Comparison of ENCODE assay signal across 29 mouse cellular contexts in genomic region chr1:134341641-134342277, GRCm38 (mm10). TPM values are rescaled to one million over a fixed set of nuclear protein-coding genes. Genes with fewer than 3 reads are reported as not detected.
DNase-seq lines count a peak whose midpoint lies in the region; ATAC-seq lines count a peak whose summit lies in the region.
"Had no signal": no experiment of that assay in that cellular context is flagged by ENCODE, and none has a peak within 500 bp of the region (broad histone marks: within the 10 kb centered on the region; RNA-seq: fewer than 3 reads in every experiment).

No protein-coding gene starts in this region.

- H3K9ac ChIP-seq in heart, embryonic 11.5 days (ENCODE audit: low read depth, low read length) = peak overlapping the region; percentile 31; the same call in 1 of the 2 replicates
- no peak overlapping the region for H3K9ac ChIP-seq in hindbrain, embryonic 16.5 days (ENCODE audit: low read depth, low read length)
- no peak overlapping the region for H3K9ac ChIP-seq in hindbrain, embryonic 14.5 days
- no peak overlapping the region for H3K9ac ChIP-seq in embryonic facial prominence, embryonic 15.5 days
- H3K9ac ChIP-seq: embryonic facial prominence, embryonic 13.5 days; forebrain, embryonic 15.5 days; hindbrain, embryonic 13.5 days; limb, embryonic 15.5 days; liver, embryonic 15.5 days; neural tube, embryonic 13.5 days had no signal

- DNase-seq in cerebellum, adult 11-12 months = peak; percentile 41
- no peak for DNase-seq in heart, postnatal 25 days (ENCODE audit: low spot score)
- DNase-seq in hindbrain, embryonic 14.5 days (ENCODE audit: low spot score) = no peak
- no peak for DNase-seq in adipocyte (ENCODE audit: low spot score)
- DNase-seq: adrenal gland, postnatal 14 days; thymus, adult 18-20 months; thymus, postnatal 4 days had no signal

- no peak overlapping the region for H3K4me3 ChIP-seq in heart, embryonic 11.5 days (ENCODE audit: low read depth, low read length)
- H3K4me3 ChIP-seq in hindbrain, embryonic 16.5 days (ENCODE audit: low read length) = no peak overlapping the region
- H3K4me3 ChIP-seq in hindbrain, embryonic 14.5 days (replicated peaks; ENCODE audit: low read length) = no peak overlapping the region
- H3K4me3 ChIP-seq in embryonic facial prominence, embryonic 15.5 days (replicated peaks) = no peak overlapping the region
- H3K4me3 ChIP-seq: embryonic facial prominence, embryonic 13.5 days; forebrain, embryonic 15.5 days; hindbrain, embryonic 13.5 days; limb, embryonic 15.5 days; liver, embryonic 15.5 days; midbrain, embryonic 10.5 days; neural tube, embryonic 13.5 days had no signal

- 0 out of 2 replicates have a peak, but pooled peaks cover 4% of the 10 kb centered on the region for H3K36me3 ChIP-seq in heart, embryonic 11.5 days (ENCODE audit: control insufficient read depth, insufficient read depth, low read length)
- peaks cover 5% of the 10 kb centered on the region; the same call in 1 of the 2 replicates for H3K36me3 ChIP-seq in hindbrain, embryonic 16.5 days (ENCODE audit: control insufficient read depth, insufficient read depth, low read length)
- H3K36me3 ChIP-seq in hindbrain, embryonic 14.5 days (replicated peaks; ENCODE audit: control insufficient read depth, insufficient read depth) = peaks cover 12% of the 10 kb centered on the region
- H3K36me3 ChIP-seq in embryonic facial prominence, embryonic 15.5 days = peaks cover 14% of the 10 kb centered on the region

- 74% methylated on average over 5 of the region's 5 CpGs for WGBS in heart, embryonic 11.5 days (ENCODE audit: insufficient replicate concordance)
- WGBS in hindbrain, embryonic 16.5 days = 80% methylated on average over 5 of the region's 5 CpGs
- 80% methylated on average over 5 of the region's 5 CpGs for WGBS in hindbrain, embryonic 14.5 days
- WGBS in embryonic facial prominence, embryonic 15.5 days = 76% methylated on average over 5 of the region's 5 CpGs

- H3K9me3 ChIP-seq in heart, embryonic 11.5 days (replicated peaks; ENCODE audit: control insufficient read depth, low read length) = no peaks in the 10 kb centered on the region
- no peaks in the 10 kb centered on the region for H3K9me3 ChIP-seq in hindbrain, embryonic 16.5 days (ENCODE audit: control insufficient read depth, low read length)
- H3K9me3 ChIP-seq in hindbrain, embryonic 14.5 days (ENCODE audit: control insufficient read depth, low read length) = no peaks in the 10 kb centered on the region
- H3K9me3 ChIP-seq in embryonic facial prominence, embryonic 15.5 days (replicated peaks) = no peaks in the 10 kb centered on the region
- H3K9me3 ChIP-seq: embryonic facial prominence, embryonic 13.5 days; forebrain, embryonic 15.5 days; hindbrain, embryonic 13.5 days; limb, embryonic 15.5 days; liver, embryonic 15.5 days; midbrain, embryonic 10.5 days; neural tube, embryonic 13.5 days had no signal

- no peaks in the 10 kb centered on the region for H3K27me3 ChIP-seq in heart, embryonic 11.5 days (ENCODE audit: control insufficient read depth, insufficient read depth, low read length)
- no peaks in the 10 kb centered on the region for H3K27me3 ChIP-seq in hindbrain, embryonic 16.5 days (replicated peaks; ENCODE audit: control insufficient read depth, insufficient read depth, low read length)
- H3K27me3 ChIP-seq in hindbrain, embryonic 14.5 days (ENCODE audit: control insufficient read depth, insufficient read depth, low read length) = no peaks in the 10 kb centered on the region
- H3K27me3 ChIP-seq in embryonic facial prominence, embryonic 15.5 days = no peaks in the 10 kb centered on the region
- H3K27me3 ChIP-seq: embryonic facial prominence, embryonic 13.5 days; forebrain, embryonic 15.5 days; limb, embryonic 15.5 days; Patski had no signal

- peak overlapping the region; percentile 74 for H3K27ac ChIP-seq in heart, embryonic 11.5 days (ENCODE audit: low read depth, low read length)
- H3K27ac ChIP-seq in hindbrain, embryonic 16.5 days (ENCODE audit: low read depth, low read length) = no peak overlapping the region
- no peak overlapping the region for H3K27ac ChIP-seq in hindbrain, embryonic 14.5 days
- H3K27ac ChIP-seq in embryonic facial prominence, embryonic 15.5 days (replicated peaks) = 0 out of 2 replicates have a peak overlapping the region, but pooled peaks have one; percentile 19
- H3K27ac ChIP-seq: embryonic facial prominence, embryonic 13.5 days; forebrain, embryonic 15.5 days; hindbrain, embryonic 13.5 days; kidney, postnatal 0 days; liver, embryonic 15.5 days; macrophage; midbrain, embryonic 10.5 days; neural tube, embryonic 13.5 days had no signal

- ATAC-seq in cerebellum, adult (ENCODE audit: insufficient number of reproducible peaks, low FRiP score, low TSS enrichment) = no peak
- ATAC-seq in heart, embryonic 11.5 days (replicated peaks; ENCODE audit: insufficient number of reproducible peaks, low FRiP score, low TSS enrichment) = no peak
- ATAC-seq in hindbrain, embryonic 16.5 days = no peak
- no peak for ATAC-seq in hindbrain, embryonic 14.5 days (ENCODE audit: low FRiP score)
- no peak for ATAC-seq in embryonic facial prominence, embryonic 15.5 days (ENCODE audit: insufficient number of reproducible peaks, low FRiP score, low TSS enrichment, low read depth)
- ATAC-seq: forebrain, embryonic 15.5 days; intestine, postnatal 0 days; Patski had no signal

- H3K4me2 ChIP-seq in heart, embryonic 11.5 days = peak overlapping the region; percentile 95
- peak overlapping the region; percentile 70 for H3K4me2 ChIP-seq in hindbrain, embryonic 16.5 days (ENCODE audit: low read length)
- no peak overlapping the region for H3K4me2 ChIP-seq in hindbrain, embryonic 14.5 days (replicated peaks)
- no peak overlapping the region for H3K4me2 ChIP-seq in embryonic facial prominence, embryonic 15.5 days (replicated peaks)
- H3K4me2 ChIP-seq: embryonic facial prominence, embryonic 13.5 days; forebrain, embryonic 15.5 days; limb, embryonic 15.5 days; liver, embryonic 15.5 days had no signal

- intact Hi-C loops in heart, postnatal 25 days (cut with DNase I) = no loop called here

- peaks cover 46% of the 10 kb centered on the region for H3K4me1 ChIP-seq in heart, embryonic 11.5 days (ENCODE audit: control insufficient read depth, insufficient read depth, low read length)
- H3K4me1 ChIP-seq in hindbrain, embryonic 16.5 days (ENCODE audit: control insufficient read depth, insufficient read depth, low read depth, low read length) = peaks cover 12% of the 10 kb centered on the region
- H3K4me1 ChIP-seq in hindbrain, embryonic 14.5 days (replicated peaks; ENCODE audit: control insufficient read depth, insufficient read depth, low read length) = peaks cover 8% of the 10 kb centered on the region; the same call in 1 of the 2 replicates
- H3K4me1 ChIP-seq in embryonic facial prominence, embryonic 15.5 days = peaks cover 18% of the 10 kb centered on the region

RNA-seq across cellular contexts. Expression of gene Ppfia4, which starts 9.0 kb away (rescaled TPM):
- 9.4 and 9.7 TPM in 2 replicates for polyA plus RNA-seq in heart, embryonic 11.5 days (2014; fragmentation: Nextera tagmentation; extraction: Ambion mirVana)
- 1 to 10 TPM; 1.6 to 1.9 TPM for total RNA-seq in heart, postnatal 25 days (2021)
- polyA plus RNA-seq in hindbrain, embryonic 16.5 days (2015; fragmentation: Nextera tagmentation; extraction: Ambion mirVana) = 32.0 and 34.0 TPM in 2 replicates
- polyA plus RNA-seq in hindbrain, embryonic 14.5 days (2014; fragmentation: Nextera tagmentation; extraction: Ambion mirVana) = 20.4 and 22.3 TPM in 2 replicates
- polyA plus RNA-seq in embryonic facial prominence, embryonic 15.5 days (2015; fragmentation: Nextera tagmentation; extraction: Ambion mirVana) = 11.6 and 12.2 TPM in 2 replicates

RNA-seq across cellular contexts. Expression of gene Tmem183a, which starts 20.0 kb away (rescaled TPM):
- 75.1 and 78.8 TPM in 2 replicates for polyA plus RNA-seq in heart, embryonic 11.5 days (2014; fragmentation: Nextera tagmentation; extraction: Ambion mirVana)
- total RNA-seq in heart, postnatal 25 days (2021) = 10 to 100 TPM; 19.4 to 19.8 TPM
- polyA plus RNA-seq in hindbrain, embryonic 16.5 days (2015; fragmentation: Nextera tagmentation; extraction: Ambion mirVana) = 132 TPM in 2 replicates
- polyA plus RNA-seq in hindbrain, embryonic 14.5 days (2014; fragmentation: Nextera tagmentation; extraction: Ambion mirVana) = 134 and 140 TPM in 2 replicates
- polyA plus RNA-seq in embryonic facial prominence, embryonic 15.5 days (2015; fragmentation: Nextera tagmentation; extraction: Ambion mirVana) = 70.3 and 82.6 TPM in 2 replicates

RNA-seq across cellular contexts. Expression of gene 4933406M09Rik, which starts 44.0 kb away (rescaled TPM):
- polyA plus RNA-seq in heart, embryonic 11.5 days (2014; fragmentation: Nextera tagmentation; extraction: Ambion mirVana) = not detected in 2 replicates
- not detected for total RNA-seq in heart, postnatal 25 days (2021)
- 0.09 TPM in 1 of 2 replicates, not detected in the other for polyA plus RNA-seq in hindbrain, embryonic 16.5 days (2015; fragmentation: Nextera tagmentation; extraction: Ambion mirVana)
- polyA plus RNA-seq in hindbrain, embryonic 14.5 days (2014; fragmentation: Nextera tagmentation; extraction: Ambion mirVana) = not detected in 2 replicates
- not detected in 2 replicates for polyA plus RNA-seq in embryonic facial prominence, embryonic 15.5 days (2015; fragmentation: Nextera tagmentation; extraction: Ambion mirVana)
- total RNA-seq: adrenal gland, postnatal 14 days; gastrocnemius, postnatal 25 days; layer of hippocampus, adult 18-20 months; layer of hippocampus, postnatal 25 days; left cerebral cortex, postnatal 14 days; monocyte, adult 5-6 weeks had no signal
- polyA plus RNA-seq: brain, embryonic 14.5 days; embryonic facial prominence, embryonic 13.5 days; forebrain, embryonic 15.5 days; hindbrain, embryonic 13.5 days; intestine, postnatal 0 days; kidney, postnatal 0 days; limb, embryonic 15.5 days; liver, embryonic 15.5 days; lung, embryonic 16.5 days; macrophage; midbrain, embryonic 10.5 days; neural tube, embryonic 13.5 days; Patski had no signal

RNA-seq across cellular contexts. Expression of gene Myog, which starts 52.0 kb away (rescaled TPM):
- 3.7 and 4.2 TPM in 2 replicates for polyA plus RNA-seq in heart, embryonic 11.5 days (2014; fragmentation: Nextera tagmentation; extraction: Ambion mirVana)
- not detected for total RNA-seq in heart, postnatal 25 days (2021)
- polyA plus RNA-seq in hindbrain, embryonic 16.5 days (2015; fragmentation: Nextera tagmentation; extraction: Ambion mirVana) = 6.4 TPM in 1 of 2 replicates, not detected in the other
- polyA plus RNA-seq in hindbrain, embryonic 14.5 days (2014; fragmentation: Nextera tagmentation; extraction: Ambion mirVana) = 0.13 and 0.17 TPM in 2 replicates
- 186 and 239 TPM in 2 replicates for polyA plus RNA-seq in embryonic facial prominence, embryonic 15.5 days (2015; fragmentation: Nextera tagmentation; extraction: Ambion mirVana)
- total RNA-seq: adrenal gland, postnatal 14 days; layer of hippocampus, adult 18-20 months; layer of hippocampus, postnatal 25 days; left cerebral cortex, postnatal 14 days; monocyte, adult 5-6 weeks had no signal
- polyA plus RNA-seq: macrophage, Patski had no signal

Comparison
In these comparisons a context has a peak if more than half of its experiments do, and no peak if none do; other contexts are left out.
1. H3K4me2 ChIP-seq: peak in heart, embryonic 11.5 days (single experiment) and hindbrain, embryonic 16.5 days (single experiment); none in hindbrain, embryonic 14.5 days (single experiment) and embryonic facial prominence, embryonic 15.5 days (single experiment).
2. H3K27ac ChIP-seq: peak in heart, embryonic 11.5 days (single experiment) and embryonic facial prominence, embryonic 15.5 days (single experiment); none in hindbrain, embryonic 16.5 days (single experiment) and hindbrain, embryonic 14.5 days (single experiment).